Mouse (Mus musculus) testis, adult 2 months (tissue): ENCODE measurements at regions not wholly inside any gene's neighbourhood (a gene's known extent, or its start where the extent isn't known, plus 50 kb on each side); places are given as distances from the start of the nearest gene placed in this dataset.

ENCODE experiments used
- CTCF ChIP-seq: fragments of 200-500 bp; IDR thresholded peaks from 2 replicates; pipeline ENCODE4 v1.5.1; 2012; ENCODE audit warnings: low read depth, mild to moderate bottlenecking, inconsistent platforms, low read length, moderate library complexity; ENCODE audit not compliant: control insufficient read depth, insufficient read depth, insufficient replicate concordance
- POLR2A ChIP-seq: fragments of 200-500 bp; IDR thresholded peaks from 2 replicates; pipeline ENCODE4 v1.6.1; 2012; ENCODE audit warnings: low read depth, mild to moderate bottlenecking, inconsistent platforms, low read length, moderate library complexity; ENCODE audit not compliant: control insufficient read depth

GRCm38 (mm10) chr4:93790157-93790556 is 454.8 kb upstream of the Tusc1 start:
- TF ChIP-seq CTCF (no peak), POLR2A (no peak)
